Mouse (Mus musculus): ENCODE measurements around the gene 1700037H04Rik. TPM values are rescaled to one million over a fixed set of nuclear protein-coding genes. Genes with fewer than 3 reads are reported as not detected.
A peak's percentile ranks its signal among the peaks of the same experiment; 100 is the strongest.

Gene 1700037H04Rik
- polyA plus RNA-seq (2014; fragmentation: Nextera tagmentation; extraction: Ambion mirVana) = 76.4 and 85.7 TPM in 2 replicates

GRCm38 (mm10) chr2:131159938-131160581, at the start of gene 1700037H04Rik:
TSS of gene 1700037H04Rik (minus strand) at chr2:131160081.
- H3K9me3 ChIP-seq (ENCODE audit: control insufficient read depth, low read length) = no peaks in the 10 kb centered on the region
- ATAC-seq (ENCODE audit: low FRiP score, low TSS enrichment) = peak; percentile 97
- peaks cover 32% of the 10 kb centered on the region for H3K4me1 ChIP-seq (ENCODE audit: control insufficient read depth, insufficient read depth, low read length)
- DNase-seq = peak; percentile 99
- peak within 1 kb of the TSS; percentile 88 for H3K4me2 ChIP-seq (ENCODE audit: low read length)
- WGBS = under 1% methylated on average over 54 of the region's 54 CpGs
- peak within 1 kb of the TSS; percentile 77 for H3K4me3 ChIP-seq (replicated peaks; ENCODE audit: low read depth, low read length)
- H3K9ac ChIP-seq (replicated peaks; ENCODE audit: low read length) = peak within 1 kb of the TSS; percentile 81
- no peaks in the 10 kb centered on the region for H3K27me3 ChIP-seq (ENCODE audit: control insufficient read depth, insufficient read depth, low read length)
- H3K27ac ChIP-seq (replicated peaks; ENCODE audit: low read depth, low read length) = peak within 1 kb of the TSS; percentile 97
- H3K36me3 ChIP-seq (ENCODE audit: control insufficient read depth, insufficient read depth, low read length) = peaks cover 4% of the 10 kb centered on the region; the same call in 1 of the 2 replicates

- WGBS = 77% methylated on average over 4 of the region's 4 CpGs
- H3K27me3 ChIP-seq (ENCODE audit: control insufficient read depth, insufficient read depth, low read length) = no peaks in the 10 kb centered on the region
- no peak for ATAC-seq (ENCODE audit: low FRiP score, low TSS enrichment)
Measured at GRCm38 (mm10) chr2:131209125-131209795, 49.4 kb upstream of the 1700037H04Rik start.

GRCm38 (mm10) chr2:131208356-131208755, 48.5 kb upstream of the 1700037H04Rik start:
- ATAC-seq (ENCODE audit: low FRiP score, low TSS enrichment) = no peak
- 89% methylated on average over 2 of the region's 2 CpGs for WGBS
- H3K36me3 ChIP-seq (ENCODE audit: control insufficient read depth, insufficient read depth, low read length) = 0 out of 2 replicates have a peak, but pooled peaks cover 8% of the 10 kb centered on the region

More at GRCm38 (mm10) chr2:131209125-131209795, 49.4 kb upstream of the 1700037H04Rik start:
- no peaks in the 10 kb centered on the region for H3K9me3 ChIP-seq (ENCODE audit: control insufficient read depth, low read length)
- no peak for DNase-seq
- no peak overlapping the region; the same call in 1 of the 2 replicates for H3K4me3 ChIP-seq (replicated peaks; ENCODE audit: low read depth, low read length)
- peak overlapping the region; percentile 54; the same call in 1 of the 2 replicates for H3K9ac ChIP-seq (replicated peaks; ENCODE audit: low read length)
- peaks cover 7% of the 10 kb centered on the region for H3K4me1 ChIP-seq (ENCODE audit: control insufficient read depth, insufficient read depth, low read length)
- peak overlapping the region; percentile 55 for H3K4me2 ChIP-seq (ENCODE audit: low read length)
- H3K27ac ChIP-seq (replicated peaks; ENCODE audit: low read depth, low read length) = peak overlapping the region; percentile 91
- H3K36me3 ChIP-seq (ENCODE audit: control insufficient read depth, insufficient read depth, low read length) = 0 out of 2 replicates have a peak, but pooled peaks cover 12% of the 10 kb centered on the region

GRCm38 (mm10) chr2:131206778-131207177, 46.9 kb upstream of the 1700037H04Rik start, which contains the start of gene Ap5s1:
TSS of gene Ap5s1 (plus strand) at chr2:131207078.
- no peak for ATAC-seq (ENCODE audit: low FRiP score, low TSS enrichment)
- no peaks in the 10 kb centered on the region for H3K9me3 ChIP-seq (ENCODE audit: control insufficient read depth, low read length)
- H3K36me3 ChIP-seq (ENCODE audit: control insufficient read depth, insufficient read depth, low read length) = no peaks in the 10 kb centered on the region
- WGBS = 84% methylated on average over 4 of the region's 4 CpGs
- H3K9ac ChIP-seq (replicated peaks; ENCODE audit: low read length) = no peak within 1 kb of the TSS
- DNase-seq = no peak
- no peaks in the 10 kb centered on the region for H3K27me3 ChIP-seq (ENCODE audit: control insufficient read depth, insufficient read depth, low read length)
- no peak within 1 kb of the TSS for H3K4me3 ChIP-seq (replicated peaks; ENCODE audit: low read depth, low read length)
- peaks cover 7% of the 10 kb centered on the region for H3K4me1 ChIP-seq (ENCODE audit: control insufficient read depth, insufficient read depth, low read length)
- no peak within 1 kb of the TSS for H3K4me2 ChIP-seq (ENCODE audit: low read length)
- no peak within 1 kb of the TSS for H3K27ac ChIP-seq (replicated peaks; ENCODE audit: low read depth, low read length)

More at GRCm38 (mm10) chr2:131208356-131208755, 48.5 kb upstream of the 1700037H04Rik start:
- Histone ChIP-seq H3K9me3 (ENCODE audit: control insufficient read depth, low read length) (no peaks in the 10 kb centered on the region), H3K4me3 (replicated peaks; ENCODE audit: low read depth, low read length) (no peak overlapping the region), H3K4me2 (ENCODE audit: low read length) (no peak overlapping the region), H3K9ac (replicated peaks; ENCODE audit: low read length) (no peak overlapping the region), H3K27ac (replicated peaks; ENCODE audit: low read depth, low read length) (no peak overlapping the region), H3K4me1 (ENCODE audit: control insufficient read depth, insufficient read depth, low read length) (peaks cover 7% of the 10 kb centered on the region), H3K27me3 (ENCODE audit: control insufficient read depth, insufficient read depth, low read length) (no peaks in the 10 kb centered on the region)
- DNase-seq = no peak

GRCm38 (mm10) chr2:131205521-131206182, 45.8 kb upstream of the 1700037H04Rik start:
- no peak for DNase-seq
- no peak overlapping the region for H3K4me3 ChIP-seq (replicated peaks; ENCODE audit: low read depth, low read length)
- no peaks in the 10 kb centered on the region for H3K4me1 ChIP-seq (ENCODE audit: control insufficient read depth, insufficient read depth, low read length)
- no peaks in the 10 kb centered on the region for H3K27me3 ChIP-seq (ENCODE audit: control insufficient read depth, insufficient read depth, low read length)
- 91% methylated on average over 8 of the region's 8 CpGs for WGBS
- H3K9ac ChIP-seq (replicated peaks; ENCODE audit: low read length) = no peak overlapping the region
- no peak for ATAC-seq (ENCODE audit: low FRiP score, low TSS enrichment)
- H3K4me2 ChIP-seq (ENCODE audit: low read length) = no peak overlapping the region
- H3K36me3 ChIP-seq (ENCODE audit: control insufficient read depth, insufficient read depth, low read length) = no peaks in the 10 kb centered on the region
- H3K9me3 ChIP-seq (ENCODE audit: control insufficient read depth, low read length) = no peaks in the 10 kb centered on the region
- H3K27ac ChIP-seq (replicated peaks; ENCODE audit: low read depth, low read length) = no peak overlapping the region

- Histone ChIP-seq H3K4me1 (ENCODE audit: control insufficient read depth, insufficient read depth, low read length) (no peaks in the 10 kb centered on the region), H3K9ac (replicated peaks; ENCODE audit: low read length) (no peak overlapping the region), H3K4me3 (replicated peaks; ENCODE audit: low read depth, low read length) (no peak overlapping the region), H3K27me3 (ENCODE audit: control insufficient read depth, insufficient read depth, low read length) (no peaks in the 10 kb centered on the region), H3K27ac (replicated peaks; ENCODE audit: low read depth, low read length) (no peak overlapping the region), H3K4me2 (ENCODE audit: low read length) (no peak overlapping the region), H3K9me3 (ENCODE audit: control insufficient read depth, low read length) (no peaks in the 10 kb centered on the region), H3K36me3 (ENCODE audit: control insufficient read depth, insufficient read depth, low read length) (no peaks in the 10 kb centered on the region)
- DNase-seq (peak; percentile 39), ATAC-seq (ENCODE audit: low FRiP score, low TSS enrichment) (no peak)
- WGBS = 64% methylated on average over 7 of the region's 7 CpGs
Measured at GRCm38 (mm10) chr2:131204410-131204981, 44.6 kb upstream of the 1700037H04Rik start.

GRCm38 (mm10) chr2:131203816-131204409, 44.0 kb upstream of the 1700037H04Rik start:
- Histone ChIP-seq H3K27ac (replicated peaks; ENCODE audit: low read depth, low read length) (no peak overlapping the region), H3K36me3 (ENCODE audit: control insufficient read depth, insufficient read depth, low read length) (no peaks in the 10 kb centered on the region), H3K4me1 (ENCODE audit: control insufficient read depth, insufficient read depth, low read length) (no peaks in the 10 kb centered on the region), H3K9me3 (ENCODE audit: control insufficient read depth, low read length) (no peaks in the 10 kb centered on the region), H3K27me3 (ENCODE audit: control insufficient read depth, insufficient read depth, low read length) (no peaks in the 10 kb centered on the region), H3K4me3 (replicated peaks; ENCODE audit: low read depth, low read length) (no peak overlapping the region), H3K4me2 (ENCODE audit: low read length) (no peak overlapping the region), H3K9ac (replicated peaks; ENCODE audit: low read length) (no peak overlapping the region)
- WGBS = 93% methylated on average over 6 of the region's 6 CpGs
- DNase-seq (no peak), ATAC-seq (ENCODE audit: low FRiP score, low TSS enrichment) (no peak)

- no peaks in the 10 kb centered on the region for H3K27me3 ChIP-seq (ENCODE audit: control insufficient read depth, insufficient read depth, low read length)
- no peak overlapping the region for H3K27ac ChIP-seq (replicated peaks; ENCODE audit: low read depth, low read length)
Measured at GRCm38 (mm10) chr2:131201262-131201661, 41.4 kb upstream of the 1700037H04Rik start.

More at GRCm38 (mm10) chr2:131201262-131201661, 41.4 kb upstream of the 1700037H04Rik start:
- whole genome bisulfite sequencing = 92% methylated on average over 3 of the region's 3 CpGs
- DNase-seq = no peak
- H3K4me2 ChIP-seq (ENCODE audit: low read length) = no peak overlapping the region
- H3K4me3 ChIP-seq (replicated peaks; ENCODE audit: low read depth, low read length) = no peak overlapping the region
- ATAC-seq (ENCODE audit: low FRiP score, low TSS enrichment) = no peak
- H3K9me3 ChIP-seq (ENCODE audit: control insufficient read depth, low read length) = no peaks in the 10 kb centered on the region
- H3K4me1 ChIP-seq (ENCODE audit: control insufficient read depth, insufficient read depth, low read length) = no peaks in the 10 kb centered on the region
- H3K9ac ChIP-seq (replicated peaks; ENCODE audit: low read length) = no peak overlapping the region
- no peaks in the 10 kb centered on the region for H3K36me3 ChIP-seq (ENCODE audit: control insufficient read depth, insufficient read depth, low read length)
